Comparison of ENCODE assay signal across 22 mouse cellular contexts in genomic region chr19:56664944-56665663, GRCm38 (mm10). TPM values are rescaled to one million over a fixed set of nuclear protein-coding genes. Genes with fewer than 3 reads are reported as not detected.
A peak's percentile ranks its signal among the peaks of the same experiment; 100 is the strongest.
DNase-seq lines count a peak whose midpoint lies in the region; ATAC-seq and TF ChIP-seq lines count a peak whose summit lies in the region.
"Had no signal": no experiment of that assay in that cellular context is flagged by ENCODE, and none has a peak within 500 bp of the region (broad histone marks: within the 10 kb centered on the region; RNA-seq: fewer than 3 reads in every experiment).

No protein-coding gene starts in this region.

- DNase-seq in heart, adult 18-20 months: no peak
- no peak for DNase-seq in layer of hippocampus, adult 2 months (ENCODE audit: low spot score in 2 of 2)
- no peak for DNase-seq in layer of hippocampus, adult 9-11 months
- peak; percentile 96 for DNase-seq in Muller cell, postnatal 12 days (ENCODE audit: inconsistent ontology term)
- peak; percentile 59 for DNase-seq in midbrain, embryonic 11.5 days (ENCODE audit: low spot score, missing footprints)
- DNase-seq in embryo, embryonic 11 days: no peak
- DNase-seq in gastrocnemius, postnatal 25 days: no peak
- DNase-seq: B cell, adult 2 months; cerebellum, adult 18-20 months; gastrocnemius, adult 2 months; heart, postnatal 36 days; kidney, adult 18-20 months; kidney, postnatal 25 days; thymus, postnatal 4 days had no signal

- H3K4me1 ChIP-seq in heart, embryonic 11.5 days (ENCODE audit: control insufficient read depth, insufficient read depth, low read length): peaks cover 16% of the 10 kb centered on the region
- H3K4me1 ChIP-seq in midbrain, embryonic 11.5 days (ENCODE audit: control insufficient read depth, insufficient read depth, low read length): peaks cover 10% of the 10 kb centered on the region
- H3K4me1 ChIP-seq: forebrain, embryonic 15.5 days; neural tube, embryonic 12.5 days had no signal

- no peak overlapping the region for H3K4me2 ChIP-seq in heart, embryonic 11.5 days
- no peak overlapping the region for H3K4me2 ChIP-seq in midbrain, embryonic 11.5 days
- H3K4me2 ChIP-seq: forebrain, embryonic 15.5 days; neural tube, embryonic 12.5 days; stomach, embryonic 15.5 days had no signal

- no peak for TF ChIP-seq CTCF in layer of hippocampus, adult 2 months (conservative IDR thresholded peaks at IDR 0.05)

- no peaks in the 10 kb centered on the region for H3K27me3 ChIP-seq in heart, embryonic 11.5 days (ENCODE audit: control insufficient read depth, insufficient read depth, low read length)
- H3K27me3 ChIP-seq in midbrain, embryonic 11.5 days (ENCODE audit: control insufficient read depth, insufficient read depth, low read length): no peaks in the 10 kb centered on the region
- H3K27me3 ChIP-seq: forebrain, embryonic 15.5 days; neural tube, embryonic 12.5 days; stomach, embryonic 15.5 days had no signal

- no peaks in the 10 kb centered on the region for H3K36me3 ChIP-seq in heart, embryonic 11.5 days (ENCODE audit: control insufficient read depth, insufficient read depth, low read length)
- no peaks in the 10 kb centered on the region for H3K36me3 ChIP-seq in midbrain, embryonic 11.5 days (ENCODE audit: control insufficient read depth, insufficient read depth, low read length)
- H3K36me3 ChIP-seq: forebrain, embryonic 15.5 days; G1E; neural tube, embryonic 12.5 days; stomach, embryonic 15.5 days had no signal

- 73% methylated on average over 7 of the region's 7 CpGs for WGBS in heart, embryonic 11.5 days (ENCODE audit: insufficient replicate concordance)
- WGBS in midbrain, embryonic 11.5 days: 85% methylated on average over 7 of the region's 7 CpGs

- H3K9ac ChIP-seq in heart, embryonic 11.5 days (ENCODE audit: low read depth, low read length): no peak overlapping the region
- H3K9ac ChIP-seq in midbrain, embryonic 11.5 days (ENCODE audit: low read length): no peak overlapping the region
- H3K9ac ChIP-seq: forebrain, embryonic 15.5 days; liver, embryonic 14.5 days; neural tube, embryonic 12.5 days; stomach, embryonic 15.5 days had no signal

- no peaks in the 10 kb centered on the region for H3K9me3 ChIP-seq in heart, embryonic 11.5 days (replicated peaks; ENCODE audit: control insufficient read depth, low read length)
- H3K9me3 ChIP-seq in midbrain, embryonic 11.5 days (ENCODE audit: control insufficient read depth, low read length): no peaks in the 10 kb centered on the region
- H3K9me3 ChIP-seq: forebrain, embryonic 15.5 days; G1E; neural tube, embryonic 12.5 days; stomach, embryonic 15.5 days had no signal

- no peak overlapping the region for H3K4me3 ChIP-seq in heart, embryonic 11.5 days (ENCODE audit: low read depth, low read length)
- H3K4me3 ChIP-seq in layer of hippocampus, adult 2 months: no peak overlapping the region
- H3K4me3 ChIP-seq in midbrain, embryonic 11.5 days (ENCODE audit: low read depth, low read length): no peak overlapping the region
- H3K4me3 ChIP-seq: forebrain, embryonic 15.5 days; gastrocnemius, adult 2 months; neural tube, embryonic 12.5 days; stomach, embryonic 15.5 days had no signal

- no peak for ATAC-seq in heart, embryonic 11.5 days (replicated peaks; ENCODE audit: insufficient number of reproducible peaks, low FRiP score, low TSS enrichment)
- ATAC-seq in midbrain, embryonic 11.5 days (ENCODE audit: low FRiP score): no peak
- ATAC-seq: activated CD4-positive, CD25-positive, alpha-beta regulatory T cell, adult 4 months had no signal

- 0 out of 2 replicates have a peak overlapping the region, but pooled peaks have one; percentile 59 for H3K27ac ChIP-seq in heart, embryonic 11.5 days (ENCODE audit: low read depth, low read length)
- peak overlapping the region; percentile 55; the same call in 1 of the 2 replicates for H3K27ac ChIP-seq in layer of hippocampus, adult 2 months
- no peak overlapping the region for H3K27ac ChIP-seq in midbrain, embryonic 11.5 days (ENCODE audit: low read depth, low read length)
- H3K27ac ChIP-seq: forebrain, embryonic 15.5 days; gastrocnemius, adult 2 months; liver, embryonic 14.5 days; neural tube, embryonic 12.5 days had no signal

RNA-seq across cellular contexts. Expression of gene Adrb1, which starts 56.9 kb away (rescaled TPM):
- polyA plus RNA-seq in heart, embryonic 11.5 days (2014; fragmentation: Nextera tagmentation; extraction: Ambion mirVana): 1.5 and 1.8 TPM in 2 replicates
- total RNA-seq in heart, adult 18-20 months (2021): 10 to 100 TPM; 15.6 to 15.8 TPM
- 10 to 100 TPM; 17.7 to 21.4 TPM for total RNA-seq in layer of hippocampus, adult 2 months (2021)
- 0.15 and 0.28 TPM in 2 replicates for polyA plus RNA-seq in midbrain, embryonic 11.5 days (2014; fragmentation: Nextera tagmentation; extraction: Ambion mirVana)
- under 1 TPM; 0.08 to 0.27 TPM for total RNA-seq in gastrocnemius, postnatal 25 days (2021)
- total RNA-seq: common myeloid progenitor, adult 5-6 weeks had no signal
- polyA plus RNA-seq: activated CD4-positive, CD25-positive, alpha-beta regulatory T cell, adult 4 months; G1E had no signal

Comparison
In these comparisons a context has a peak if more than half of its experiments do, and no peak if none do; other contexts are left out.
1. DNase-seq: peak in Muller cell, postnatal 12 days (single experiment) and midbrain, embryonic 11.5 days (single experiment); none in heart, adult 18-20 months (0 of 2), layer of hippocampus, adult 2 months (0 of 2), layer of hippocampus, adult 9-11 months (single experiment), embryo, embryonic 11 days (single experiment) and gastrocnemius, postnatal 25 days (single experiment).
2. RNA of gene Adrb1, which starts 56.9 kb away (total RNA-seq): 17.7 to 21.4 TPM in layer of hippocampus, adult 2 months and 15.6 to 15.8 TPM in heart, adult 18-20 months; 0.08 to 0.27 TPM in gastrocnemius, postnatal 25 days; every median in the first group is over 10 times any median in the second.